Mouse (Mus musculus) forebrain, postnatal 0 days (tissue): ENCODE measurements at regions not wholly inside any gene's neighbourhood (a gene's known extent, or its start where the extent isn't known, plus 50 kb on each side); places are given as distances from the start of the nearest gene placed in this dataset.
A peak's percentile ranks its signal among the peaks of the same experiment; 100 is the strongest.

Experiments used
- ATAC-seq: fragments of 200-750 bp; cut with Nextera tagmentation; 2 replicates; pipeline ENCODE4 v1.8.0; 2017; ENCODE audit warnings: mild to moderate bottlenecking, moderate library complexity
- DNase-seq: peaks from one replicate; pipeline ENCODE4 v3.0.0-alpha.2; 2015
- H3K27ac ChIP-seq: fragments of 300-500 bp; sonication (generic); 2 replicates; pipeline ENCODE4 v1.5.1; 2014; ENCODE audit warnings: low read depth, mild to moderate bottlenecking, antibody characterized with exemption, low read length, moderate library complexity, mixed read lengths
- H3K27me3 ChIP-seq: fragments of 300-500 bp; sonication (generic); 2 replicates; pipeline ENCODE4 v1.6.1; 2014; ENCODE audit warnings: mild to moderate bottlenecking, low read length, mixed read lengths; ENCODE audit not compliant: insufficient read depth
- H3K36me3 ChIP-seq: fragments of 300-500 bp; sonication (generic); 2 replicates; pipeline ENCODE4 v1.6.1; 2014; ENCODE audit warnings: mild to moderate bottlenecking, moderate library complexity; ENCODE audit not compliant: insufficient read depth
- H3K4me1 ChIP-seq: fragments of 300-500 bp; sonication (generic); 2 replicates; pipeline ENCODE4 v1.6.1; 2014; ENCODE audit warnings: antibody characterized with exemption; ENCODE audit not compliant: insufficient read depth
- H3K4me2 ChIP-seq: fragments of 300-500 bp; sonication (generic); 2 replicates; pipeline ENCODE4 v1.6.1; 2014; ENCODE audit warnings: low read depth, mild to moderate bottlenecking, moderate library complexity
- H3K4me3 ChIP-seq: fragments of 300-500 bp; sonication (generic); 2 replicates; pipeline ENCODE4 v1.5.1; 2014; ENCODE audit warnings: low read depth, low read length, mixed read lengths
- H3K9ac ChIP-seq: fragments of 300-500 bp; sonication (generic); 2 replicates; pipeline ENCODE4 v1.6.1; 2014; ENCODE audit warnings: mild to moderate bottlenecking
- H3K9me3 ChIP-seq: fragments of 300-500 bp; sonication (generic); 2 replicates; pipeline ENCODE4 v1.6.1; 2016; ENCODE audit warnings: low read length
- CTCF ChIP-seq: sonication (generic); IDR thresholded peaks from 2 replicates; pipeline ENCODE4 v1.5.1; 2016; ENCODE audit warnings: antibody characterized with exemption, control low read depth, low read depth
- WGBS: fragments of 180-500 bp; shearing (Covaris S2); extraction: QIAGEN DNeasy Blood & Tissue Kit; methylation state at CpG from one replicate; pipeline ENCODE4 v1.1.7; 2014; 5-methylcytosine and 5-hydroxymethylcytosine counted together

GRCm38 (mm10) chr8:6813816-6814215 lies 1708.7 kb upstream of the Slc10a2 start:
- no peak for TF ChIP-seq CTCF

GRCm38 (mm10) chr8:6807116-6807515 lies 1702.0 kb upstream of the Slc10a2 start:
- Histone ChIP-seq H3K36me3 (no peaks in the 10 kb centered on the region), H3K27me3 (no peaks in the 10 kb centered on the region), H3K9ac (no peak overlapping the region), H3K27ac (no peak overlapping the region), H3K4me2 (no peak overlapping the region), H3K4me1 (no peaks in the 10 kb centered on the region), H3K4me3 (no peak overlapping the region), H3K9me3 (no peaks in the 10 kb centered on the region)
- TF ChIP-seq CTCF, result no peak
- WGBS, result 49% methylated on average over 2 of the region's 2 CpGs
- no peak for DNase-seq
- no peak for ATAC-seq

More at GRCm38 (mm10) chr8:6813816-6814215, 1708.7 kb upstream of the Slc10a2 start:
- Histone ChIP-seq H3K4me2 (no peak overlapping the region), H3K27ac (no peak overlapping the region), H3K27me3 (no peaks in the 10 kb centered on the region), H3K9ac (no peak overlapping the region), H3K4me1 (no peaks in the 10 kb centered on the region), H3K4me3 (no peak overlapping the region), H3K36me3 (no peaks in the 10 kb centered on the region), H3K9me3 (no peaks in the 10 kb centered on the region)
- ATAC-seq, result no peak
- DNase-seq, result no peak
- WGBS, result 76% methylated on average over 3 of the region's 3 CpGs

GRCm38 (mm10) chr8:6803199-6803598 lies 1698.0 kb upstream of the Slc10a2 start:
- no peak for DNase-seq
- no peak for TF ChIP-seq CTCF
- H3K9ac ChIP-seq, result no peak overlapping the region
- no peak overlapping the region for H3K27ac ChIP-seq
- no peak for ATAC-seq
- H3K36me3 ChIP-seq, result no peaks in the 10 kb centered on the region
- H3K4me1 ChIP-seq, result no peaks in the 10 kb centered on the region
- 60% methylated on average over 1 of the region's 1 CpGs for whole genome bisulfite sequencing
- no peak overlapping the region for H3K4me3 ChIP-seq
- no peaks in the 10 kb centered on the region for H3K9me3 ChIP-seq
- H3K27me3 ChIP-seq, result no peaks in the 10 kb centered on the region
- no peak overlapping the region for H3K4me2 ChIP-seq

GRCm38 (mm10) chr8:6801076-6801475 lies 1695.9 kb upstream of the Slc10a2 start:
- H3K9me3 ChIP-seq, result no peaks in the 10 kb centered on the region
- no peaks in the 10 kb centered on the region for H3K4me1 ChIP-seq
- H3K27me3 ChIP-seq, result no peaks in the 10 kb centered on the region
- no peaks in the 10 kb centered on the region for H3K36me3 ChIP-seq
- ATAC-seq, result peak; percentile 50; the same call in 1 of the 2 replicates
- H3K4me2 ChIP-seq, result no peak overlapping the region
- H3K4me3 ChIP-seq, result no peak overlapping the region
- no peak for DNase-seq
- no peak overlapping the region for H3K9ac ChIP-seq
- TF ChIP-seq CTCF, result no peak
- H3K27ac ChIP-seq, result no peak overlapping the region

GRCm38 (mm10) chr8:6789096-6789495 lies 1683.9 kb upstream of the Slc10a2 start:
- no peak overlapping the region for H3K4me3 ChIP-seq
- 65% methylated on average over 1 of the region's 1 CpGs for WGBS
- DNase-seq (no peak), ATAC-seq (no peak)
- no peak overlapping the region for H3K4me2 ChIP-seq
- TF ChIP-seq CTCF, result peak; percentile 47
- no peak overlapping the region for H3K9ac ChIP-seq
- H3K4me1 ChIP-seq, result no peaks in the 10 kb centered on the region
- H3K36me3 ChIP-seq, result no peaks in the 10 kb centered on the region
- no peaks in the 10 kb centered on the region for H3K9me3 ChIP-seq
- H3K27me3 ChIP-seq, result no peaks in the 10 kb centered on the region
- no peak overlapping the region for H3K27ac ChIP-seq

GRCm38 (mm10) chr8:6780983-6781382 lies 1675.8 kb upstream of the Slc10a2 start:
- Histone ChIP-seq H3K9ac (no peak overlapping the region), H3K27ac (no peak overlapping the region), H3K4me2 (no peak overlapping the region), H3K4me3 (no peak overlapping the region), H3K27me3 (no peaks in the 10 kb centered on the region), H3K4me1 (no peaks in the 10 kb centered on the region), H3K36me3 (no peaks in the 10 kb centered on the region), H3K9me3 (no peaks in the 10 kb centered on the region)
- no peak for TF ChIP-seq CTCF
- no peak for ATAC-seq
- DNase-seq, result no peak

GRCm38 (mm10) chr8:6775103-6775502 lies 1670.0 kb upstream of the Slc10a2 start:
- Histone ChIP-seq H3K9ac (no peak overlapping the region), H3K4me3 (no peak overlapping the region), H3K4me2 (no peak overlapping the region), H3K4me1 (no peaks in the 10 kb centered on the region), H3K27me3 (no peaks in the 10 kb centered on the region), H3K36me3 (no peaks in the 10 kb centered on the region), H3K27ac (no peak overlapping the region), H3K9me3 (no peaks in the 10 kb centered on the region)
- no peak for TF ChIP-seq CTCF
- no peak for DNase-seq
- 86% methylated on average over 3 of the region's 3 CpGs for WGBS
- no peak for ATAC-seq

- no peak for ATAC-seq
- no peaks in the 10 kb centered on the region for H3K9me3 ChIP-seq
- H3K36me3 ChIP-seq, result no peaks in the 10 kb centered on the region
- H3K4me3 ChIP-seq, result no peak overlapping the region
- H3K4me1 ChIP-seq, result no peaks in the 10 kb centered on the region
- 31% methylated on average over 3 of the region's 3 CpGs for WGBS
- DNase-seq, result no peak
- no peak overlapping the region for H3K4me2 ChIP-seq
- no peak overlapping the region for H3K27ac ChIP-seq
- TF ChIP-seq CTCF, result no peak
- no peak overlapping the region for H3K9ac ChIP-seq
- H3K27me3 ChIP-seq, result no peaks in the 10 kb centered on the region
Observed at GRCm38 (mm10) chr8:6729571-6729970, 1624.4 kb upstream of the Slc10a2 start.
